Mouse (Mus musculus) left cerebral cortex, postnatal 36 days (tissue): ENCODE data around the gene Ino80e. TPM values are rescaled to one million over a fixed set of nuclear protein-coding genes. Genes with fewer than 3 reads are reported as not detected.
"Not testable (repeated sequence)": the region's sequence is repeated elsewhere in the genome, so short reads cannot be mapped to it uniquely, and the experiment has no call there.

Experiments used
- DNase-seq, 2 experiments: peaks; one replicate each; pipeline ENCODE4 v3.0.0; 2021 to 2022; ENCODE audit warnings: low spot score in 2 of 2, mixed read lengths in 1 of 2
- intact Hi-C: fragments of 180-260 bp; cut with DNase I; formaldehyde crosslinking; loops from one replicate; pipeline ENCODE4 v1.15.1; 2025
- total RNA-seq, 2 experiments: library from RNA; stranded (reverse); gene quantifications; 2 replicates each; pipeline ENCODE4 v1.2.3; 2021

Gene Ino80e
- 10 to 100 TPM; 47.8 to 49.4 TPM for total RNA-seq

DNA sequence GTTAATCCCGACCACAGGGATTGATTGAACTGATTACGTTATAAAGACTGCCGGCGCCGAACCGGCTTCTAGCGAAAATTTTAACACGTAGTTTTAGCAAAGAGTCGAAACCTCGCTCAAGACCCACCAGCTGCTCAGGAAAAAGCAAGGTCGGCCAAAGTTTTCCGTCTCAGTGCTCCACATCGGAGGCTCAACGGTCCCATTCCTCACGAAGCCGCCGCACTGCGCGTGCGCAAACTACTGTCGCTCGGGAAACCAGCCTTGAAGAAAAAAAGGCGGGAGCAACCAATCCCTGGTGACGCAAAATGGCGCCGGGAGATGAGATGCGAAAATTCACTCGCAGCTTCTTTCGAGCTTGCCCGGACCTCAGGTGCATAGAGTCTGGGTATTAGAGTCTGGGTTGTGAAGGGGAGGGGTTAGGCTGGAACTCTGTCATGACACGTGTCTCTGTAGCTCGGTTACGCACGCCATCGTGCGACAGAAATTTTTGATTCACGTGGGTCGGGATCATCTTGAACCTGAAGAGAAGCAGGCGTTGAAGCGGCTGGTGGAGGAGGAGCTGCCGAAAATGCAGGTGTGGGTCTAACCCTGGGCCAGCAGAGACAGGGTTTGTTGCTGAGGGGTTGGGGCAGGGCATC lies at the start of gene Ino80e:
Ino80e (minus strand) TSS at position 231 of the 638 bp plus-strand sequence.
- intact Hi-C loops: loop anchor here (1.0 to 2.0 kb wide), 2 partner anchors 21 to 30 kb away; no protein-coding TSS in a partner anchor
- peak; percentile 94 to 95 for DNase-seq

DNA sequence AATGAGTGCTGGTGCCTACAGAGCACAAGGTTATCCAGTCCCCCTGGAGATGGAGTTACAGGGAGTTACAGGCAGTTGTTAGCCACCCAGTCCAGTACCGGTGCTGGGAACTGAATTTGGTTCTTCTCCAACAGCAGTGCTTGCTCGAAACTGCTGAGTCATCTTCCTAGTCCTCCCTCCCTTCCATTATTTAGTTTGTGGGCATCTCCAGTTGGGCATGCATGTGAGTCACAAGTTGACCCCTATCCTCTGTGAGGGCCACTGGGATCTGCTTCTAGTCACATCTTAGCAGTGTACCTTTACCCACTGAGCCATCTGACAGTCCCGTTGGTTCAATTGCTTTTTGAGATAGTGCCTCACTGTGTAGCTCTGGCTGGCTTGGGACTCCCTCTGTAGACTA lies 43.4 kb upstream of the Ino80e start:
- intact Hi-C loops: no loop called here
- DNase-seq: no peak

DNA sequence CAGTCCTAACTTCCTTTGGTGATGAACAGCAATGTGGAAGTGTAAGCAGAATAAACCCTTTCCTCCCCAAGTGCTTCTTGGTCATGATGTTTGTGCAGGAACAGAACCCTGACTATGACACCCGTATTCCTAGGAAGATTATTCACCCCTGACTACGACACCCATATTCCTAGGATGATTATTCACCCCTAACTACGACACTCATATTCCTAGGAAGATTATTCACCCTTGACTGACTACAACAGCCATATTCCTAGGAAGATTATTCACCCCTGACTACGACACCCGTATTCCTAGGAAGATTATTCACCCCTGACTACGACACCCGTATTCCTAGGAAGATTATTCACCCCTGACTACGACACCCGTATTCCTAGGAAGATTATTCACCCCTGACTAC lies 37.6 kb upstream of the Ino80e start:
- intact Hi-C loops, DNase-seq: not testable (repeated sequence)

DNA sequence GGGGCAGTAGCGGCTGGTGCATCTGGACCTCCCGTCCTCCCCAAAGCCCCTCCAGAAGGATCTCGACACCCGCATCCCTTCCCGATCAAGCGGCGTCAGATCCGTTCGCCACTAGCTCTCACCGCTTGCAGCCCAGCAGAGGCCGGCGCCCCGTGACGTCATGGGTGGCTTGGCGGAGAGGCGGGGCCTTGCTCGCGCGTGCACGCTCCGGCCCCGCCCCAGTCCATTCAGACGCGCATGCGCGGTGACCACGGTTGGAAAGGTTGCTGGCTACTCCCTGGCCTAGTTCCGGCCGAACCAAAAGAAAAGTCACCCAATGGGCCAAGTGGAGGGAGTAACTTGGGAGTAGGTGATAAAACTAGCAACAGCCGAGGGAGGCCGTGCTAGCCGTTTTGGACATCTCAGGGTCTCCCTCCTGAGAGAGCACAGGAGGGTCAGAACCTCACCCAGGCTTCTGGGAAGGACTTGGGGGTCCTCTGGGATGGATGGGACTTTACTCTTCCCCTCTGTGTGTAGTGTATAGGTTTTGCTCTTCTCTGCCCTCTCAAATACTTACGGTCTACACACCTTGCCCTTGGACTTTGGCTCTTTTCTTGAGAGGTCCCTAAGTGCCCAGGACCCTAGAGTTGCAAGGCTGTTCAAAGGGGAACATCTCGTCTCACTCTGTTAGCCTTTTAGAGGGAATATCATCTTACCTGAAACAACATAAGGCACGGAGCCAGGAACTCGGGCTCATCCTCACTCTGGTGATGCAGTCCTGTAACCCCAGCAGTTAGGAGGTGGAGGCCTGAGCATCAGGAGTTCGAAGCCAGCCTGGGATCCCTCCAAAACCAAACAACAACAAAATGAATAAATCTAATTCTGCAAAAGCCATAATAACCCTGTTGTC lies 36.2 kb upstream of the Ino80e start:
- DNase-seq: peak; percentile 95
- intact Hi-C loops: no loop called here

DNA sequence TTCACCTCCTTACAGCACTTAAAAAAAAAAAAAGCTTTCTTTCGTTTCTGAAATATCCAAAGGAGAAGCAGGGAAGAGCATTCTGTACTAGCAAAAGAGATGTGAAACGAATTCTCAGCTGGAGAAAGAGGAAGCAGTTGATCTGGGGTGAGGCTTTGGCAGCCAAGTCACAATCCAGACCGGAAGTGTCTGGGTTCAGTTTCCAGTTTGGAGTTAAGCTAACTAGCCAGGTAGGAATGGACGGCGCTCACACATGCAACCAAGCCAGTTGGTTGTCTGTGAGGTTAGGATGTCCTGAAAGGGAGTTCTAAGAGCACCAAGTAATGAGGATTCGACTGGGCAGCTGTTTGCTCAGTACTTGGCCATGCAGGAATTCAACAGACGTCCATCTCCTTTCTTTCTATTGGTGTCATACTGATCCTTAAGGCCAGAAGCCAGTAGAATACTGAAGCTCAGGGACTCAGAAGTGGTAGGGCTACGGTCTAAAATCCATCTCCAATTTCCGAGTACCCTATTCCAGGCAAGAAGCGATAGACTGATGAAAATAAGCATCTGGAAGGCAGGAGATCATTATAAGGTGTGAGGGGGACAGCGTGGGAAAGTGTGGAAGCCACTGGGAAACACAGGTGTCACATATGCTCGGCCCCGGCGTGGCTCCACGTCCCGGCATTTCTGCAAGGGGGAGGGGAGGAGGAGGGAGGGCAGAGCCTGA lies 35.4 kb upstream of the Ino80e start:
- intact Hi-C loops: no loop called here
- no peak for DNase-seq

DNA sequence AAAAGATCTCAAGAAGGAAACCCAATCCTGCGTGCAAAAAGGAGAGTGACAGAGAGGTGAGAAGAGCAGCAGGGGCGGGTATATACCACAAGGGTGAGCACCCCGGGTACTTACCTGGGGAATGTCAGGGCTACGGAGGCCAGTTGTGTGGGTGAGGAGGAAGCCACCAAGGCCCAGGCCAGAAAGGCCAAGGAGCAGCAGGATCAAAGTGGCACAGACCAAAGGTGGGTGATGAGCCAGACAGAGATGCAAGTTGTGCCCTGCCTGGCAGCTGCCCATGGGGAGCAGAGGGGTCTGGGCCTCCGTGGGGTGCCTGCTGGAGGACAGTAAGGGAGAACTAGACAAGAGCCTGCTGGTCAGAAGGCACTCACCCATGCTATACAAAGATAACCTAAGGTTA lies 34.7 kb upstream of the Ino80e start:
- no peak for DNase-seq
- intact Hi-C loops: no loop called here

DNA sequence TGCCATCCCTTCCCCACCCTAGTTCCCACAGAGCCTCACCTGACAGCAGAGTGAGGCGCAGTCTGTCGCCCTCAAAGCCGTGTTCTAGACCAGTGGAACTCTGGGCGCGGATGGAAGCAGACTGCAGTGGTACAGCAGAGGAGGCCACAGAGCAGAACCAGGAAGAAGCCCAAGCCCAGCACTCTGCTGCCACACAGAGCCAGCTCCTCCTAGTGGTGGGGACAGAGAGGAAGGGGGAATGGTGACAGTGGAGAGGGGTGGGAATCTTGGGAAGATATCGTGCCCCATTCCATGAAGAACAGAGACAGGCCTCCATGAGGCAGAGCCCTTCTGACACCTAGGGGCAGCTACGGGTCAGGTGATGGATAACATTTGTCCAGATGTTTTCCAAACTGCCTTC lies 26.7 kb upstream of the Ino80e start:
- DNase-seq: no peak
- intact Hi-C loops: loop anchor here (5.0 kb wide), 2 partner anchors 38 to 128 kb away; partner anchors contain the start of genes Kctd13, Pagr1a and Pagr1b

DNA sequence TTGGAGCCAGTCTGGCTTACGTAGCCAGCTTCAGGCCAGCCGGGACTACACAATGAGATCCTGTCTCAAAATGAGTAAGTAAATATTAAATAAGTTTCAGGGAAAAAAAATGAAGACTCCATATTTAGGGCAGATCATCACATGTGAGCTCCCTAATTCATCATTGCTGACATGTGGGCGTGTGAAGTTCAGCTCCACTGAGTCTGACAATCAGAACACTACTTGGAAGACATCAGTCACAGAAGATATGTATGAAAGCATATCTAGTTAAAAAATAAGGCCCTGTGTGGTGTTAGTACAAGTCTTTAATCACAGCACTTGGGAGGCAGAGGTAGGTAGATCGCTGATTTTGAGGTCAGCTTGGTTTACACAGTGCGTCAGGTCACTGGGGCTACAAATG lies 25.1 kb upstream of the Ino80e start:
- no peak for DNase-seq
- intact Hi-C loops: loop anchor here (5.0 kb wide), 2 partner anchors 40 to 130 kb away; partner anchors contain the start of genes Kctd13, Pagr1a and Pagr1b

DNA sequence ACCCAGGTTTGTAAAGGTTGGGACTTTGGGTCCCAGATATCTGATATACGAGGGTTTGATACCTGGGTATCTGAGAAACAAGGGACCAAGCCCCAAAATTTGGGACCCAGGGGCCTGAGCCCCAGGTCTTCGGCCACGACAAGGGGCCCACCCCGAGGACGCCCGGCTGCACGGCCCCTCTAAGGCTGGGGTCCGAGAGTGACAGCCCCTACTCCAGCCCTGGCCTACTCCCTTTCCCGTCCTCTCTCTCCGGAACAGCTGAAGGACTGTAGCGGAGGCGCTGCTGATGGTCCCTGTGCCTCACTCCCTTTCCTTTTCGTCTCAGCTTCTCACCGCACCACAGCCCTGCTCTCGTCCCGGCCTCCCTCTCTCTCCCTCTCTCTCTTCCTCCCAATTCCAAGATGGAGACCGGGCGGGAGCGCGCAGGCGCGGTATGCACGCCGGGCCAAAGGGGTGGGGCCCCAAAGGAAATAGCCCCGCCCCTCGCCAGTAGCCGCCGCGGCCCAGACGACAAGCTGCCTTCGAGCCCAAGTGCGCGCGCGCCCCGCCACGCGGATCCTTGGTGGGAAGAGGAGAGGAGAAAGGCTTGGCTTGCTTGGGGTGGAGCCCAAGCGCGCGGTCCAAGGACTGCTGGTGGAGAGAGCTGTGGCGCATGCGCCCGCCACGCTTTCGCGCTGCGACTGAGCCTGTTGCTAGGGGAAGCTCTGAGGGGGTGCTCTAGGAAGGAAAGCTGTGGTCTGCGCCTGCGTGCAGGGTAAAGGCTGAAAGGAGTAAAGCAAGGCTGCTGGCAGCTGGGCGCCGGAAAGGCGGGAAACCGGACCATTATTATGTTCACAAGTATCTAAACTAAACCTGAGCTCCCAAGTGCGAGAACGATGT lies 22.3 kb upstream of the Ino80e start, which contains the start of gene Taok2:
Taok2 (minus strand) TSS at position 418 of the 879 bp plus-strand sequence.
- DNase-seq: peak; percentile 98 to 99
- intact Hi-C loops: loop anchor here (5.0 kb wide), 4 partner anchors 43 to 143 kb away; partner anchors contain the start of genes Kctd13, Maz, Pagr1a and Pagr1b

DNA sequence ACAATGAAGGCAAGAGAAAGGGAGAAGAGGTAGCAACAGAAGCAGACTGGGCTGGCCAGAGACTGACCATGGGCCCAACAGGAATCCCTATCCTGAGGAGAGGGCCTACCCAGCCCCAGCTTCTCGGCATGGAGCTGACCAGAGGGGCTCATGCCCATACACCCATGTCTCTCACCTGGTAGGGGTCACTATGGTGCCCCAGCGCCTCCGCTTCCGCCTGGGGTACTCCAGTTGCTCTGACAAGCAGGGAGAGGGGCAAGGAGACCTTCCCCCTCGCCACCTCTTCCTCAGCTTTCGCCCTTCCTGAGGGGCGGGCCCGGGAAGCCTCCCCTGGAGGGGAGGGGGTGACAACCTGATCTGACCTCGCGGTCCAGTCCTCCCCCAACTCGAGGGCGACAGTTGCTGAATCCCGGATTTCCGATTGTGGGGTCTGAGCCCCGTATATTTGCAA lies 21.6 kb upstream of the Ino80e start:
- DNase-seq: no peak
- intact Hi-C loops: loop anchor here (2.0 to 5.0 kb wide), 3 partner anchors 21 to 144 kb away; partner anchors contain the start of genes Ino80e, Maz and Sez6l2

DNA sequence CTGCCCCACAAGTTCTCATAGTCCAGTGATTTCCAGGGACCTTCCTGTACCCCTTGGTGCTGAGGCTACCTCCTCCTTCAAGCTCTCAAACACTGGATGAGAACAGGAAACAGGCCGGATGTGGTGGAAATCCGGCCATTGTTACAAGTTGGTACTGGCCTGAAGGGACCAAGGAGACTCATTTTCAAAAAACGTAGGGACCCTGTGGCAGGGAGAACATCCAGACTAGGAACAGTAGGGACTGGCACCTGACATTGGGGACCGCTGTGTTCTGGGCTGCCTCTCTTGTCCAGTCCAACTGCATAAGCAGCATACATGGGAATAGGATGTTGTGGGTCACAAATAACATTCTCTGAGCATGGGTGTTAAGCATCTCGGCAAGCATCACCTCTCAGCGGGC lies 18.9 kb upstream of the Ino80e start:
- intact Hi-C loops: loop anchor here (5.0 kb wide), 2 partner anchors 71 to 146 kb away; partner anchors contain the start of genes Maz and Sez6l2
- no peak for DNase-seq

DNA sequence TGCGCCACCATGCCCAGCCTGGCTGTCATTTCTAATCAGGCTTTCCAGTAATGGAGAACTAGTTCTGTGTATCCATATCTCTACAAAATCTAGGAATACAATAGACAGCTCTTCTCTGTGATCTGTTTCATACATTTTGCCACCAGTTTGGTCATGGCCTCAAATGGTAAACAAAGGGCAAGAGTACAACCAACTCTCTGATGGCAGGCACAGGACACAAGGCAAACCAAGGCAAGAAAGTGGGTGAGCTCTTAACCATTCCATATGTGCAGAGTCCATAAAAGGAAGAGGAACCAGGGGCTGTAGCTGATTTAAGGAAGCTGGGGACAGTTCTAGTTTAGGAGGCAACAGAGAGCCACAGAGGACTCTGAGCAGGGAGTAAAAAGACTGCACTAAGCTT lies 15.1 kb upstream of the Ino80e start:
- DNase-seq: no peak
- intact Hi-C loops: no loop called here

DNA sequence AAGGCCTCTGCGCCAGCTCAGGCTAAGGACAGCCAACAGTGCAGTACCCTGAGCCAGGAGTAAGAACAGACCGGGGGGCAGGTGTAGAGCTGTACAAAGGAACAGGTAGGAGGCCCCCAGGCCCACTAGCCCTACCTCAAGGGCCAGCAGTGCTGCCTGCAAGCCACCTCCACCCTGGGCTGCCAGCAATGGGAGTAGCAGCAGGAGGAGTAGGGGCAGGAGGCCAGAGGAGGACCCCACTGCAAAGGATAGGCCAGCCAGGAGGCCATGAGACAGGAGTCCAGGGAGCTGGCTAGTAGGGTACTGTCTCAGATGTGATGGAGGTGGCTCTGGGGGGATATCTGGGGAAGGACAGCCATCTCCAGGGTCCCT lies 8.3 kb upstream of the Ino80e start:
- no peak for DNase-seq
- intact Hi-C loops: no loop called here

DNA sequence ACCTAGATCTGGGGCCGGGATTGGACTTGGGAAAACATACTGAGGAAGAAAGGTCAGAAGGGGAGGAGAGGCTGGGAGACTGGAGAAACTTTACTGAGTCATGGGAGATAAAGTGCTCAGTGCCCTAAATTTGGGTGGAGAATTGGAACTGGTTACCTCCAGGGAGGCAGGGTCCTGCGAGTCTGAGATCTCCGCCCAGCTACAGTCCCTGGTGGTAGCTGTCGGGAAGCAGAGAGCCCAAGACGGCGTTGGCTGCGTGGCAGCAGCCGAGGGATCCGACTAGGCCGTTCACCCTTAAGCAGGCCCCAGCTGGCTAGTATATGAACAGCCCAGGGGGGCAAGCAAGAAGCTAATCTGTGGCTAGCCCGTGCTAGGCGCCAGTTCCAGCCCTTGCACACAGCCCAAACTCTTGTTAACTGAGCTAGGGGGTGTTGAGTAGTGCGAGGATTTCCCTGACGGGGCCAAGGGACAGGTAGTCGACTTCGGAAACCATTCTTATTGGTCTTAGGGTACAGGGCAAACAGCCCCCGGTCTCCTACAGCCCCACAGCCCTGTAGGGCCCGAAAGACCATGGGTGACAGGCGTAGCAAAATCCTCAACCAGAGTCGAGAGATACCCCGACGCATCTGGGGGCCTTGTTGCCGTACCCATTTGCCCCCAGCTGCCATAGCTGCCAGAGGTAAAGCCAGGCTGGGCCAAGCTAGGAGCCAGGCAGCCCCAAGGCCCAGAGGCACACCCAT lies 7.8 kb upstream of the Ino80e start:
- no peak for DNase-seq
- intact Hi-C loops: no loop called here

DNA sequence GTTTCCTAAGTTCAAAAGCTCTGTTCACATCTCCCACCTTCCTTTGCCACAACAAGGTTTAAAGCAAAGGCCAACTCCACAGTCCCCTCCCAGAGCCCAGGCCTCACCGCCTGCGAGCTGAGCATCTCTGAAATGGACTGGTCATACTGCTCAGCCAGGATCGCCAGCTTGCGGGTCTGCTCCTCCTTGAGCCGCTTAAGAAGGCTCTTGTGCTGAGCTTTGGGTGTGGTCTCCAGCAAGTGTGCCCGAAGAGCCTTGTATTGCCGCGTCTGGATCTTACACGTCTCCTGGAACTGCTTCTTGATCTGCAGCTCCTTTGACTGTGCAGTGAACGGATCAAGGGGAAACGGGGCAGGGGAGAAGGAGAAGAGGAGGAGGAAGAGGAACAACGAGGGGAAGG lies 5.8 kb upstream of the Ino80e start:
- intact Hi-C loops: no loop called here
- no peak for DNase-seq

DNA sequence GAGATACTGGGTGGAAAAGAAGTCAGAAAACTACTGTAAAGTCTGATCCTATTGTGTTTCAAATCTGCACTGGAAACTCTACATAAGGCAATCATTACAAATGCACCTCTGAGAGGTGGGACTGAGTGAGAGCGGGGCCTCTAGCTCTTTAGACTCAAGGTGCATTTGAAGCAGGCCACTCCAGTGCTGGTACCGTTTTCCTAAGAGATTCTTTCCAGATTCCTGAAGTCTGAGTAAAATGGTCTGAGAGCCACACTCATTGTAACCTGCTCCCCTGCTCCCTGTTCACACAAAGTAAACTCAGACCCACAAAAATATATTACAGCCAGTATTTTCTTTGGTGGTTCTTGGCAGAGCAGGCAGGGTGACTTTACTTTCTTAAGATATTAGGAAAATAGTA lies 5.4 kb upstream of the Ino80e start:
- DNase-seq: no peak
- intact Hi-C loops: no loop called here

DNA sequence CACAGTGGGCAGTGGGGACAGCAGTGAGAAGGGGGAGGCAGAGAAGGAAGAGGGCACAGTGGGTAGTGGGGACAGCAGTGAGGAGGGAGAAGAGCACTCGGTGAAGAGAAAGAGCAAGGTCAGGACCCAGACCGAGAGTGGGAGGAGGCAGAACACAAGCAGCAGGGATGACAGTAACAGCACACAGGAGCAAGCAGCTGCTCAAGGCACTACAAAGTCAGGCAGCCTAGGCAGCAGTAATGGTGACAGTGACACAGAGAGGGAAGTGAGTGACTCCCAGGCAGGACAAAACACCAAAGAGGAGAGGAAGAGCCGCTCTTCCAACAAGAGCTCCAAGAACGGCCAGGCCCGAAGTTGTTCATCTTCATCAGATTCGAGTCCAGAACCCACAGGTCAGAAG lies 1.6 kb upstream of the Ino80e start:
- intact Hi-C loops: loop anchor here (2.0 kb wide), 1 partner anchor 19 kb away; no protein-coding TSS in a partner anchor
- DNase-seq: no peak
